Mouse (Mus musculus) CH12.LX (cell line): ENCODE measurements around the gene Pde6d. TPM values are rescaled to one million over a fixed set of nuclear protein-coding genes. Genes with fewer than 3 reads are reported as not detected.

Source experiments
- DNase-seq: peaks from one replicate; pipeline ENCODE4 v3.0.0-alpha.2; 2013; ENCODE audit errors: extremely low read depth
- H3K27ac ChIP-seq: 2 replicates; pipeline ENCODE4 v1.5.1; 2012; ENCODE audit warnings: low read depth, mild to moderate bottlenecking, control low read depth, moderate library complexity; ENCODE audit not compliant: insufficient read depth
- H3K27me3 ChIP-seq: replicated peaks from 2 replicates; pipeline ENCODE3; 2012; ENCODE audit warnings: inconsistent platforms
- H3K36me3 ChIP-seq, 2 experiments: replicated peaks in 1 of 2; 2 replicates each; pipeline versions ENCODE3 to v1.6.1; 2012; ENCODE audit warnings: inconsistent platforms in 1 of 2, low read length in 1 of 2, mild to moderate bottlenecking in 1 of 2, mixed read lengths in 1 of 2, moderate library complexity in 1 of 2; ENCODE audit not compliant: control insufficient read depth in 1 of 2, insufficient read depth in 1 of 2
- H3K4me1 ChIP-seq, 2 experiments: 2 replicates each; pipeline ENCODE4 v1.6.1; 2012; ENCODE audit warnings: inconsistent platforms in 1 of 2, moderate library complexity in 1 of 2; ENCODE audit not compliant: insufficient read depth in 2 of 2, control insufficient read depth in 1 of 2
- H3K4me2 ChIP-seq: 2 replicates; pipeline ENCODE4 v1.6.1; 2012; ENCODE audit warnings: low read depth, mild to moderate bottlenecking, control low read depth; ENCODE audit not compliant: poor library complexity, insufficient read depth, severe bottlenecking
- H3K4me3 ChIP-seq, 3 experiments: fragments of 150-350 bp in 1 of 3; sonication (generic) in 1 of 3; replicated peaks in 1 of 3; 2 replicates each; pipeline versions ENCODE3 to v1.5.1; 2011 to 2012; ENCODE audit warnings: low read depth in 2 of 3, low read length in 2 of 3, mild to moderate bottlenecking in 2 of 3, moderate library complexity in 2 of 3, control low read depth in 1 of 3, improper control_type of control experiment in 1 of 3, inconsistent platforms in 1 of 3, mixed read lengths in 1 of 3; ENCODE audit not compliant: poor library complexity in 1 of 3
- H3K79me2 ChIP-seq: replicated peaks from 2 replicates; pipeline ENCODE4 v1.6.1; 2012; ENCODE audit warnings: mild to moderate bottlenecking, moderate library complexity; ENCODE audit not compliant: control insufficient read depth, poor library complexity, insufficient read depth, severe bottlenecking; ENCODE audit errors: extremely low read depth
- H3K9ac ChIP-seq: 2 replicates; pipeline ENCODE4 v1.6.1; 2012; ENCODE audit warnings: low read depth, mild to moderate bottlenecking, control low read depth, moderate library complexity; ENCODE audit not compliant: insufficient read depth
- H3K9me3 ChIP-seq: replicated peaks from 2 replicates; pipeline ENCODE3; 2012; ENCODE audit warnings: low read length, inconsistent platforms, mixed read lengths
- CHD1 ChIP-seq: IDR thresholded peaks from 2 replicates; pipeline ENCODE4 v1.6.1; 2012; ENCODE audit warnings: low read depth, low read length, improper control_type of control experiment, inconsistent platforms
- CHD2 ChIP-seq: IDR thresholded peaks from 2 replicates; pipeline ENCODE4 v1.6.1; 2011; ENCODE audit warnings: low read length, improper control_type of control experiment
- CTCF ChIP-seq, 2 experiments: IDR thresholded peaks in 1 of 2; conservative IDR thresholded peaks in 1 of 2; 2 replicates each; pipeline ENCODE4 v1.5.1; 2011 to 2012; ENCODE audit warnings: low read depth in 2 of 2, low read length in 2 of 2, improper control_type of control experiment in 1 of 2, inconsistent platforms in 1 of 2, mild to moderate bottlenecking in 1 of 2, moderate library complexity in 1 of 2
- ELF1 ChIP-seq: IDR thresholded peaks from 2 replicates; pipeline ENCODE4 v1.6.1; 2014; ENCODE audit warnings: low read depth, mild to moderate bottlenecking, inconsistent platforms, low read length, improper control_type of control experiment
- EP300 ChIP-seq: IDR thresholded peaks from 2 replicates; pipeline ENCODE4 v1.6.1; 2011; ENCODE audit warnings: low read length, improper control_type of control experiment
- HCFC1 ChIP-seq: IDR thresholded peaks from 2 replicates; pipeline ENCODE4 v1.6.1; 2012; ENCODE audit warnings: low read depth, mild to moderate bottlenecking, inconsistent platforms, low read length, improper control_type of control experiment
- IRF4 ChIP-seq: IDR thresholded peaks from 2 replicates; pipeline ENCODE4 v1.6.1; 2014; ENCODE audit warnings: low read depth, mild to moderate bottlenecking, inconsistent platforms, low read length, improper control_type of control experiment
- JUN ChIP-seq: IDR thresholded peaks from 2 replicates; pipeline ENCODE4 v1.6.1; 2011; ENCODE audit warnings: low read depth, mild to moderate bottlenecking, low read length, improper control_type of control experiment, moderate library complexity; ENCODE audit not compliant: insufficient read depth
- JUND ChIP-seq: conservative IDR thresholded peaks from 2 replicates; pipeline ENCODE4 v1.6.1; 2011; ENCODE audit warnings: low read depth, low read length, improper control_type of control experiment
- KAT2A ChIP-seq: IDR thresholded peaks from 2 replicates; pipeline ENCODE4 v1.6.1; 2012; ENCODE audit warnings: low read length, improper control_type of control experiment, inconsistent platforms; ENCODE audit not compliant: insufficient replicate concordance
- MAFK ChIP-seq: IDR thresholded peaks from 2 replicates; pipeline ENCODE4 v1.6.1; 2011; ENCODE audit warnings: low read length, improper control_type of control experiment; ENCODE audit not compliant: insufficient replicate concordance
- MAX ChIP-seq: IDR thresholded peaks from 2 replicates; pipeline ENCODE4 v1.6.1; 2011; ENCODE audit warnings: low read length, improper control_type of control experiment
- MAZ ChIP-seq: IDR thresholded peaks from 2 replicates; pipeline ENCODE4 v1.6.1; 2012; ENCODE audit warnings: low read depth, mild to moderate bottlenecking, inconsistent platforms, low read length, improper control_type of control experiment, moderate library complexity
- MXI1 ChIP-seq: IDR thresholded peaks from 2 replicates; pipeline ENCODE4 v1.6.1; 2011; ENCODE audit warnings: mild to moderate bottlenecking, low read depth, low read length, improper control_type of control experiment
- NRF1 ChIP-seq: IDR thresholded peaks from 2 replicates; pipeline ENCODE4 v1.6.1; 2014; ENCODE audit warnings: low read depth, mild to moderate bottlenecking, inconsistent platforms, low read length, improper control_type of control experiment, moderate library complexity
- PAX5 ChIP-seq: IDR thresholded peaks from 2 replicates; pipeline ENCODE4 v1.6.1; 2012; ENCODE audit warnings: low read length, inconsistent platforms, mixed read lengths
- POLR2A ChIP-seq: IDR thresholded peaks from 2 replicates; pipeline ENCODE4 v1.6.1; 2011; ENCODE audit warnings: low read depth, mild to moderate bottlenecking, improper control_type of control experiment, low read length
- RAD21 ChIP-seq: IDR thresholded peaks from 2 replicates; pipeline ENCODE4 v1.6.1; 2011; ENCODE audit warnings: low read depth, mild to moderate bottlenecking, low read length, improper control_type of control experiment, moderate library complexity
- SIN3A ChIP-seq: IDR thresholded peaks from 2 replicates; pipeline ENCODE4 v1.6.1; 2012; ENCODE audit warnings: low read length, improper control_type of control experiment, inconsistent platforms
- TBP ChIP-seq: conservative IDR thresholded peaks from 2 replicates; pipeline ENCODE4 v1.6.1; 2011; ENCODE audit warnings: low read depth, low read length, improper control_type of control experiment
- ZC3H11A ChIP-seq: IDR thresholded peaks from 2 replicates; pipeline ENCODE4 v1.6.1; 2012; ENCODE audit warnings: low read depth, mild to moderate bottlenecking, inconsistent platforms, low read length, improper control_type of control experiment
- ZKSCAN1 ChIP-seq: IDR thresholded peaks from 2 replicates; pipeline ENCODE4 v1.6.1; 2012; ENCODE audit warnings: low read depth, inconsistent platforms, low read length, improper control_type of control experiment, borderline replicate concordance
- ZMIZ1 ChIP-seq: IDR thresholded peaks from 2 replicates; pipeline ENCODE4 v1.6.1; 2012; ENCODE audit warnings: low read depth, mild to moderate bottlenecking, inconsistent platforms, low read length, improper control_type of control experiment
- ZNF384 ChIP-seq: IDR thresholded peaks from 2 replicates; pipeline ENCODE4 v1.6.1; 2012; ENCODE audit warnings: low read depth, low read length, improper control_type of control experiment, inconsistent platforms
- dilution Hi-C: fragments of 300-500 bp; cut with MboI; formaldehyde crosslinking; loops from 2 replicates; pipeline ENCODE4 v1.14.3; 2020; ENCODE audit warnings: low sequenced_read_pairs; ENCODE audit not compliant: extremely low pct_unique_long_range_greater_than_20kb, extremely low pct_ligation_motif_present
- in situ Hi-C: fragments of 300-500 bp; cut with MboI; formaldehyde crosslinking; loops from 3 replicates; pipeline ENCODE4 v1.14.3; 2019; ENCODE audit warnings: low sequenced_read_pairs, low pct_ligation_motif_present, low pct_unique_long_range_greater_than_20kb, mixed read lengths
- polyA plus RNA-seq: library from polyadenylated mRNA; unstranded; fragments of >175 nt; gene quantifications from 2 replicates; pipeline ENCODE4 v1.2.1, GENCODE M21; 2012; ENCODE audit warnings: low read depth; ENCODE audit not compliant: insufficient read length
- total RNA-seq, 2 experiments: library from RNA; depleted of rRNA; stranded (reverse); fragments of 300-350 nt in 1 of 2; fragments of >200 nt in 1 of 2; gene quantifications; 2 replicates each; pipeline ENCODE4 v1.2.3; 2012 to 2014

The Pde6d gene
- total and polyA plus RNA-seq, 3 experiments, result 7.1 to 23.2 (median 20.8) TPM

DNA sequence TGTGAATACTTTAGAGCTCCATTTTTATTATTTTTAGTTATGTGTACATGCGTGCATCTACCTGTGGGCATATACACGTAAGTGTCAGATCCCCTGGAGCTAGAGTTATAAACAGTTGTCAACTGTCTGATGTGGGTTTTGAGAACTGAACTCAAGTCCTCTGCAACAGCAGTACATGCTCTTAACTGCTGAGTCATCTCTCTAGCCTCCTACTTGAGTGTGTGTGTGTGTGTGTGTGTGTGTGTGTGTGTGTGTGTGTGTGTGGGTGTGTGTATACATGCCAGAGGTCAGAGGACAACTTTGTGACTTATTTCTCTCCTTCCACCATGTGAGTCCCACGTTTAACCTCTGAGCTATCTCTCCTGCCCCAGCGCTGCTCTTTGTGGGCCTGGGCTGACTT is 48.1 kb upstream of the Pde6d start:
- in situ Hi-C loops (no loop called here), dilution Hi-C loops (no loop called here)
- H3K27ac ChIP-seq, result no peak overlapping the region
- peaks cover 7 to 25% of the 10 kb centered on the region in 2 experiments for H3K4me1 ChIP-seq
- DNase-seq, result no peak
- no peaks in the 10 kb centered on the region for H3K27me3 ChIP-seq
- TF ChIP-seq MAX (no peak), MAFK (peak; percentile 54; the same call in 1 of the 2 replicates)
- H3K4me2 ChIP-seq, result no peak overlapping the region
- no peak overlapping the region for H3K4me3 ChIP-seq
- H3K36me3 ChIP-seq, result no peaks in the 10 kb centered on the region
- no peak overlapping the region for H3K9ac ChIP-seq
- H3K79me2 ChIP-seq, result no peaks in the 10 kb centered on the region
- no peaks in the 10 kb centered on the region for H3K9me3 ChIP-seq

DNA sequence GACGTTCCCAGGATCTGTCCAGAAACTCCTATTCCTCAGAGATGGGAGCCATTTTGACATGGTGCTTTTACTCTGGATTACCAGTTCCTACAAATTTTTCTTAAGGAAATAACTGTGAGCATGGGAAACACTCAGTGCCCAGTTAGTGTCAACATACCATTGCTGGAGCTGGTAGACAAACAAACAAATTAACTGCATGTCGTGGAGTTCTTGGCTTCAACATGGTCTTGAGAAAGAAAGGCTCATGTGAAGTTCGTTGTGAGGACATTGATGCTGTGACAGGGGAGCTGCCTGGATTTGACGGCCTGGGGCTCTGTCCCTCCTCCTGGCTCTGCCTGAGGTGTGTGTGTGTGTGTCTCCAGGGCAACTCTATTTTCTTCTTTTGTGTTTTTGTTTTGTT is 47.5 kb upstream of the Pde6d start:
- Histone ChIP-seq H3K79me2 (no peaks in the 10 kb centered on the region), H3K9ac (no peak overlapping the region), H3K4me3 (no peak overlapping the region), H3K9me3 (no peaks in the 10 kb centered on the region), H3K4me1 (peaks cover 7 to 25% of the 10 kb centered on the region in 2 experiments), H3K36me3 (no peaks in the 10 kb centered on the region), H3K27ac (no peak overlapping the region), H3K27me3 (no peaks in the 10 kb centered on the region), H3K4me2 (no peak overlapping the region)
- TF ChIP-seq JUN, result no peak
- TF ChIP-seq IRF4, result no peak
- TF ChIP-seq CTCF (conservative IDR thresholded peaks at IDR 0.05 in 1 of 2, IDR thresholded peaks at IDR 0.05 in 1 of 2; ENCODE audit: low read depth in 2 of 2, low read length in 2 of 2), result no peak
- TF ChIP-seq ELF1, result no peak
- TF ChIP-seq RAD21, result no peak
- TF ChIP-seq MAZ, result no peak
- no peak for TF ChIP-seq ZKSCAN1
- no peak for TF ChIP-seq JUND
- TF ChIP-seq CHD2, result no peak
- no peak for TF ChIP-seq CHD1
- TF ChIP-seq ZNF384, result no peak
- in situ Hi-C loops (no loop called here), dilution Hi-C loops (no loop called here)
- DNase-seq, result no peak

DNA sequence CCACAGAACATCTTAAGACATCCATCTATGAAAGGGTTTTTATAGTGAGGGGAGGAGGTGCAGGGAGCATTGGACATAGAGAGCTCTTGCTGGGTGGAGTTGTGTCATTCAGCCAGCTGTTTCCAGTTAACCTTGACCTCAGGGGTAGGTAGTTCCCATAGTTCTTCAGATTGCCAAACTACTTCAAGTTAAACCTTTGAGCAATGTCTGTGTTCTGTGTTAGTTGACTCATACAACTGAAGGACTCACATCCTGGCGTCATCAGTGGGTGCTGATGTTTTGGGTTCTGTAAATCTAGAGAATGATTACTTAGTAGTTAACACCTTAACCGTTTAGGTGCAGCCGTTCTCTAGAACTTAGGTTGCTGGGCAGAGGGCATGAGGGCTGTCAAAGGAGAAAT is 45.8 kb upstream of the Pde6d start:
- dilution Hi-C loops, result no loop called here
- Histone ChIP-seq H3K4me1 (peaks cover 7 to 23% of the 10 kb centered on the region in 2 experiments), H3K4me2 (no peak overlapping the region), H3K36me3 (no peaks in the 10 kb centered on the region), H3K79me2 (no peaks in the 10 kb centered on the region), H3K27me3 (no peaks in the 10 kb centered on the region), H3K27ac (no peak overlapping the region), H3K9me3 (no peaks in the 10 kb centered on the region), H3K4me3 (no peak overlapping the region), H3K9ac (no peak overlapping the region)
- DNase-seq, result no peak
- TF ChIP-seq HCFC1, result no peak
- no peak for TF ChIP-seq POLR2A
- no peak for TF ChIP-seq MXI1
- TF ChIP-seq SIN3A, result no peak
- TF ChIP-seq MAX, result no peak
- no peak for TF ChIP-seq NRF1
- TF ChIP-seq PAX5, result no peak
- TF ChIP-seq ZMIZ1, result no peak
- TF ChIP-seq KAT2A, result no peak
- no peak for TF ChIP-seq ZC3H11A
- no peak for TF ChIP-seq EP300
- no peak for TF ChIP-seq RAD21
- TF ChIP-seq TBP, result no peak
- in situ Hi-C loops, result no loop called here
